8 mouse cellular contexts compared by ENCODE assay signal in genomic region chr11:24305145-24305553, GRCm38 (mm10).
A peak's percentile ranks its signal among the peaks of the same experiment; 100 is the strongest.
DNase-seq lines count a peak whose midpoint lies in the region; ATAC-seq and TF ChIP-seq lines count a peak whose summit lies in the region.

No protein-coding gene starts in this region.

- H3K4me2 ChIP-seq in heart, embryonic 13.5 days, result peak overlapping the region; percentile 82
- H3K4me2 ChIP-seq in embryonic facial prominence, embryonic 14.5 days (ENCODE audit: low read depth, low read length), result peak overlapping the region; percentile 64
- H3K4me2 ChIP-seq in intestine, embryonic 14.5 days (ENCODE audit: low read length), result peak overlapping the region; percentile 65
- H3K4me2 ChIP-seq in midbrain, embryonic 11.5 days, result peak overlapping the region; percentile 55

- no peak for TF ChIP-seq EP300 in ES-Bruce4 (IDR thresholded peaks at IDR 0.05; ENCODE audit: insufficient read depth, low read depth, low read length)

- peak overlapping the region; percentile 51 for H3K4me3 ChIP-seq in heart, embryonic 13.5 days
- H3K4me3 ChIP-seq in ES-Bruce4 (ENCODE audit: low read depth, low read length), result peak overlapping the region; percentile 18
- peak overlapping the region; percentile 34 for H3K4me3 ChIP-seq in embryonic facial prominence, embryonic 14.5 days (ENCODE audit: low read depth, low read length)
- H3K4me3 ChIP-seq in intestine, embryonic 14.5 days (ENCODE audit: low read depth, low read length), result peak overlapping the region; percentile 20; the same call in 1 of the 2 replicates
- H3K4me3 ChIP-seq in midbrain, embryonic 11.5 days (ENCODE audit: low read depth, low read length), result peak overlapping the region; percentile 19; the same call in 1 of the 2 replicates

- 0 out of 2 replicates have a peak, but pooled peaks cover under 1% of the 10 kb centered on the region for H3K9me3 ChIP-seq in heart, embryonic 13.5 days
- no peaks in the 10 kb centered on the region for H3K9me3 ChIP-seq in ES-Bruce4 (replicated peaks; ENCODE audit: control insufficient read depth, insufficient read depth, low read length, poor library complexity, severe bottlenecking)
- H3K9me3 ChIP-seq in embryonic facial prominence, embryonic 14.5 days (ENCODE audit: control insufficient read depth, low read length), result no peaks in the 10 kb centered on the region
- H3K9me3 ChIP-seq in intestine, embryonic 14.5 days (ENCODE audit: control insufficient read depth, low read length), result no peaks in the 10 kb centered on the region
- H3K9me3 ChIP-seq in midbrain, embryonic 11.5 days (ENCODE audit: control insufficient read depth, low read length), result no peaks in the 10 kb centered on the region

- 1% methylated on average over 17 of the region's 17 CpGs for WGBS in heart, embryonic 13.5 days
- 6% methylated on average over 17 of the region's 17 CpGs for WGBS in embryonic facial prominence, embryonic 14.5 days
- WGBS in intestine, embryonic 14.5 days, result 8% methylated on average over 17 of the region's 17 CpGs
- 1% methylated on average over 17 of the region's 17 CpGs for WGBS in midbrain, embryonic 11.5 days

- TF ChIP-seq POLR2A in ES-Bruce4 (IDR thresholded peaks at IDR 0.05; ENCODE audit: insufficient read depth, low read length), result no peak

- no peak for TF ChIP-seq CTCF in ES-Bruce4 (IDR thresholded peaks at IDR 0.05; ENCODE audit: low read depth, low read length)

- peak overlapping the region; percentile 68 for H3K9ac ChIP-seq in heart, embryonic 13.5 days
- H3K9ac ChIP-seq in ES-Bruce4 (ENCODE audit: low read depth, poor library complexity, severe bottlenecking), result no peak overlapping the region
- H3K9ac ChIP-seq in embryonic facial prominence, embryonic 14.5 days (ENCODE audit: low read depth, low read length), result peak overlapping the region; percentile 35; the same call in 1 of the 2 replicates
- 0 out of 2 replicates have a peak overlapping the region, but pooled peaks have one; percentile 10 for H3K9ac ChIP-seq in intestine, embryonic 14.5 days (ENCODE audit: low read length)
- peak overlapping the region; percentile 41 for H3K9ac ChIP-seq in midbrain, embryonic 11.5 days (ENCODE audit: low read length)

- no peaks in the 10 kb centered on the region for H3K36me3 ChIP-seq in heart, embryonic 13.5 days
- no peaks in the 10 kb centered on the region for H3K36me3 ChIP-seq in ES-Bruce4 (ENCODE audit: control insufficient read depth, insufficient read depth, low read length, poor library complexity, severe bottlenecking)
- no peaks in the 10 kb centered on the region for H3K36me3 ChIP-seq in embryonic facial prominence, embryonic 14.5 days (ENCODE audit: control insufficient read depth, insufficient read depth, low read length)
- no peaks in the 10 kb centered on the region for H3K36me3 ChIP-seq in intestine, embryonic 14.5 days (ENCODE audit: control insufficient read depth, insufficient read depth, low read length)
- no peaks in the 10 kb centered on the region for H3K36me3 ChIP-seq in midbrain, embryonic 11.5 days (ENCODE audit: control insufficient read depth, insufficient read depth, low read length)

- DNase-seq in heart, adult 9 months (ENCODE audit: low spot score in 2 of 2), result no peak
- peak; percentile 73 for DNase-seq in embryonic facial prominence, embryonic 14.5 days (ENCODE audit: low spot score)
- DNase-seq in intestine, embryonic 14.5 days (ENCODE audit: low spot score), result peak; percentile 81
- DNase-seq in midbrain, embryonic 11.5 days (ENCODE audit: low spot score, missing footprints), result peak; percentile 94
- no peak for DNase-seq in T-cell, adult 2 months (ENCODE audit: low spot score)

- no peak overlapping the region for H3K27ac ChIP-seq in heart, embryonic 13.5 days (replicated peaks)
- H3K27ac ChIP-seq in ES-Bruce4 (ENCODE audit: insufficient read depth, low read length), result no peak overlapping the region
- H3K27ac ChIP-seq in embryonic facial prominence, embryonic 14.5 days (replicated peaks; ENCODE audit: low read depth, low read length), result no peak overlapping the region
- no peak overlapping the region for H3K27ac ChIP-seq in intestine, embryonic 14.5 days (ENCODE audit: low read depth)
- no peak overlapping the region for H3K27ac ChIP-seq in midbrain, embryonic 11.5 days (ENCODE audit: low read depth, low read length)

- ATAC-seq in heart, embryonic 13.5 days (ENCODE audit: extremely low read depth, insufficient number of reproducible peaks, low FRiP score, low TSS enrichment), result no peak
- peak; percentile 73 for ATAC-seq in embryonic facial prominence, embryonic 14.5 days (ENCODE audit: low read depth)
- ATAC-seq in intestine, embryonic 14.5 days (replicated peaks; ENCODE audit: low FRiP score, low TSS enrichment, low read depth), result peak; percentile 69
- ATAC-seq in midbrain, embryonic 11.5 days (ENCODE audit: low FRiP score), result peak; percentile 87
- ATAC-seq in cerebellum, adult (ENCODE audit: insufficient number of reproducible peaks, low FRiP score, low TSS enrichment), result no peak

- peaks cover 27% of the 10 kb centered on the region for H3K4me1 ChIP-seq in heart, embryonic 13.5 days
- H3K4me1 ChIP-seq in ES-Bruce4 (ENCODE audit: control insufficient read depth, insufficient read depth, low read length), result peaks cover 4% of the 10 kb centered on the region
- peaks cover 12% of the 10 kb centered on the region; the same call in 1 of the 2 replicates for H3K4me1 ChIP-seq in embryonic facial prominence, embryonic 14.5 days (ENCODE audit: control insufficient read depth, insufficient read depth, low read length)
- H3K4me1 ChIP-seq in intestine, embryonic 14.5 days (replicated peaks; ENCODE audit: control insufficient read depth, insufficient read depth, low read length), result peaks cover 20% of the 10 kb centered on the region
- H3K4me1 ChIP-seq in midbrain, embryonic 11.5 days (ENCODE audit: control insufficient read depth, insufficient read depth, low read length), result peaks cover 26% of the 10 kb centered on the region

- peaks cover 6% of the 10 kb centered on the region for H3K27me3 ChIP-seq in heart, embryonic 13.5 days (replicated peaks)
- H3K27me3 ChIP-seq in ES-Bruce4 (ENCODE audit: control insufficient read depth, insufficient read depth, low read length, poor library complexity, severe bottlenecking), result peaks cover 6% of the 10 kb centered on the region; the same call in 1 of the 2 replicates
- no peaks in the 10 kb centered on the region for H3K27me3 ChIP-seq in embryonic facial prominence, embryonic 14.5 days (replicated peaks; ENCODE audit: control insufficient read depth, insufficient read depth, low read length)
- H3K27me3 ChIP-seq in intestine, embryonic 14.5 days (replicated peaks; ENCODE audit: control insufficient read depth, insufficient read depth, low read length), result no peaks in the 10 kb centered on the region
- peaks cover 7% of the 10 kb centered on the region; the same call in 1 of the 2 replicates for H3K27me3 ChIP-seq in midbrain, embryonic 11.5 days (ENCODE audit: control insufficient read depth, insufficient read depth, low read length)

Comparison
In these comparisons a context has a peak if more than half of its experiments do, and no peak if none do; other contexts are left out.
1. ATAC-seq: peak in embryonic facial prominence, embryonic 14.5 days (single experiment), intestine, embryonic 14.5 days (single experiment) and midbrain, embryonic 11.5 days (single experiment); none in heart, embryonic 13.5 days (single experiment) and cerebellum, adult (single experiment).
2. DNase-seq: peak in embryonic facial prominence, embryonic 14.5 days (single experiment), intestine, embryonic 14.5 days (single experiment) and midbrain, embryonic 11.5 days (single experiment); none in heart, adult 9 months (0 of 2) and T-cell, adult 2 months (single experiment).
3. Peak in every context shown above with its lines, with median percentiles within 50 percentile points of each other: H3K4me2 ChIP-seq and H3K4me3 ChIP-seq.